19 mouse cellular contexts compared by ENCODE assay signal in genomic region chr7:77632656-77633055, GRCm38 (mm10).
DNase-seq lines count a peak whose midpoint lies in the region; ATAC-seq lines count a peak whose summit lies in the region.
"Had no signal": no experiment of that assay in that cellular context is flagged by ENCODE, and none has a peak within 500 bp of the region (broad histone marks: within the 10 kb centered on the region; RNA-seq: fewer than 3 reads in every experiment).

No protein-coding gene starts in this region.

- no peak for DNase-seq in forebrain, embryonic 11.5 days (ENCODE audit: low spot score)
- peak; percentile 58 for DNase-seq in Muller cell, postnatal 12 days (ENCODE audit: inconsistent ontology term)
- peak; percentile 12 for DNase-seq in mesoderm, embryonic 11.5 days (ENCODE audit: low read depth, low spot score)
- no peak for DNase-seq in thymus, postnatal 36 days
- DNase-seq in natural killer cell, adult 2 months (ENCODE audit: low spot score in 2 of 2) = no peak
- DNase-seq: cerebellum, adult 9-11 months; heart, postnatal 14 days; layer of hippocampus, postnatal 36 days; liver; liver, postnatal 0 days; lung, postnatal 14 days had no signal

- peak; percentile 70 for ATAC-seq in forebrain, embryonic 13.5 days
- ATAC-seq in forebrain, embryonic 11.5 days (replicated peaks; ENCODE audit: low FRiP score) = no peak
- ATAC-seq in forebrain, embryonic 16.5 days = peak; percentile 68; the same call in 1 of the 2 replicates
- ATAC-seq: intestine, embryonic 15.5 days; liver, postnatal 0 days had no signal

- 16% methylated on average over 1 of the region's 1 CpGs for WGBS in forebrain, embryonic 13.5 days
- WGBS in forebrain, embryonic 11.5 days = 32% methylated on average over 1 of the region's 1 CpGs
- WGBS in forebrain, embryonic 16.5 days = 11% methylated on average over 1 of the region's 1 CpGs

- H3K36me3 ChIP-seq in forebrain, embryonic 13.5 days (ENCODE audit: poor library complexity, severe bottlenecking) = no peaks in the 10 kb centered on the region
- no peaks in the 10 kb centered on the region for H3K36me3 ChIP-seq in forebrain, embryonic 11.5 days (ENCODE audit: control insufficient read depth, insufficient read depth, low read length)
- no peaks in the 10 kb centered on the region for H3K36me3 ChIP-seq in forebrain, embryonic 16.5 days (ENCODE audit: control insufficient read depth, insufficient read depth)
- H3K36me3 ChIP-seq: embryonic facial prominence, embryonic 12.5 days; intestine, embryonic 15.5 days; kidney, embryonic 15.5 days; neural tube, embryonic 12.5 days had no signal

- H3K27ac ChIP-seq in forebrain, embryonic 13.5 days = no peak overlapping the region
- no peak overlapping the region for H3K27ac ChIP-seq in forebrain, embryonic 11.5 days (ENCODE audit: low read depth, low read length)
- no peak overlapping the region for H3K27ac ChIP-seq in forebrain, embryonic 16.5 days (ENCODE audit: low read length)
- H3K27ac ChIP-seq: embryonic facial prominence, embryonic 12.5 days; intestine, embryonic 15.5 days; kidney, embryonic 15.5 days; neural tube, embryonic 12.5 days had no signal

- no peaks in the 10 kb centered on the region for H3K9me3 ChIP-seq in forebrain, embryonic 13.5 days (replicated peaks)
- H3K9me3 ChIP-seq in forebrain, embryonic 11.5 days (ENCODE audit: control insufficient read depth, low read length) = no peaks in the 10 kb centered on the region
- H3K9me3 ChIP-seq in forebrain, embryonic 16.5 days (ENCODE audit: control insufficient read depth, low read length) = no peaks in the 10 kb centered on the region
- H3K9me3 ChIP-seq: embryonic facial prominence, embryonic 12.5 days; intestine, embryonic 15.5 days; kidney, embryonic 15.5 days; neural tube, embryonic 12.5 days had no signal

- no peak overlapping the region for H3K9ac ChIP-seq in forebrain, embryonic 13.5 days
- H3K9ac ChIP-seq in forebrain, embryonic 11.5 days (ENCODE audit: low read length) = no peak overlapping the region
- H3K9ac ChIP-seq in forebrain, embryonic 16.5 days (replicated peaks; ENCODE audit: low read depth, low read length) = no peak overlapping the region
- H3K9ac ChIP-seq: embryonic facial prominence, embryonic 12.5 days; intestine, embryonic 15.5 days; kidney, embryonic 15.5 days; liver, postnatal 0 days; neural tube, embryonic 12.5 days had no signal

- H3K4me3 ChIP-seq in forebrain, embryonic 13.5 days = no peak overlapping the region
- H3K4me3 ChIP-seq in forebrain, embryonic 11.5 days (ENCODE audit: low read depth, low read length) = no peak overlapping the region
- no peak overlapping the region for H3K4me3 ChIP-seq in forebrain, embryonic 16.5 days (replicated peaks; ENCODE audit: low read length)
- H3K4me3 ChIP-seq: embryonic facial prominence, embryonic 12.5 days; intestine, embryonic 15.5 days; kidney, embryonic 15.5 days; megakaryocyte, embryonic 14.5 days; neural tube, embryonic 12.5 days had no signal

- H3K27me3 ChIP-seq in forebrain, embryonic 13.5 days = no peaks in the 10 kb centered on the region
- H3K27me3 ChIP-seq in forebrain, embryonic 11.5 days (ENCODE audit: control insufficient read depth, insufficient read depth, low read length) = no peaks in the 10 kb centered on the region
- H3K27me3 ChIP-seq in forebrain, embryonic 16.5 days (replicated peaks; ENCODE audit: control insufficient read depth, insufficient read depth, low read length) = no peaks in the 10 kb centered on the region
- H3K27me3 ChIP-seq: embryonic facial prominence, embryonic 12.5 days; intestine, embryonic 15.5 days; kidney, embryonic 15.5 days; megakaryocyte, embryonic 14.5 days; neural tube, embryonic 12.5 days had no signal

- 0 out of 2 replicates have a peak, but pooled peaks cover 13% of the 10 kb centered on the region for H3K4me1 ChIP-seq in forebrain, embryonic 13.5 days
- H3K4me1 ChIP-seq in forebrain, embryonic 11.5 days (replicated peaks; ENCODE audit: control insufficient read depth, insufficient read depth, low read length) = no peaks in the 10 kb centered on the region
- peaks cover 5% of the 10 kb centered on the region; the same call in 1 of the 2 replicates for H3K4me1 ChIP-seq in forebrain, embryonic 16.5 days (replicated peaks; ENCODE audit: control insufficient read depth, insufficient read depth, low read length)
- H3K4me1 ChIP-seq: embryonic facial prominence, embryonic 12.5 days; intestine, embryonic 15.5 days; kidney, embryonic 15.5 days; megakaryocyte, embryonic 14.5 days had no signal

- no peak overlapping the region for H3K4me2 ChIP-seq in forebrain, embryonic 13.5 days
- no peak overlapping the region for H3K4me2 ChIP-seq in forebrain, embryonic 11.5 days (ENCODE audit: low read depth, low read length, severe bottlenecking)
- H3K4me2 ChIP-seq in forebrain, embryonic 16.5 days (ENCODE audit: low read length) = no peak overlapping the region
- H3K4me2 ChIP-seq: embryonic facial prominence, embryonic 12.5 days; heart, embryonic 11.5 days; intestine, embryonic 15.5 days; kidney, embryonic 15.5 days; neural tube, embryonic 12.5 days had no signal

Comparison
In these comparisons a context has a peak if more than half of its experiments do, and no peak if none do; other contexts are left out.
1. DNase-seq: peak in Muller cell, postnatal 12 days (single experiment) and mesoderm, embryonic 11.5 days (single experiment); none in forebrain, embryonic 11.5 days (single experiment), thymus, postnatal 36 days (0 of 2) and natural killer cell, adult 2 months (0 of 2).